Mouse (Mus musculus) cerebellum, adult 2 months (tissue): ENCODE results near the gene Zfp956.

Experiments used
- CTCF ChIP-seq: fragments of 200-500 bp; IDR thresholded peaks from 2 replicates; pipeline ENCODE4 v1.5.1; 2011; ENCODE audit warnings: low read depth, mild to moderate bottlenecking, control low read depth, low read length, moderate library complexity, borderline replicate concordance; ENCODE audit not compliant: insufficient read depth
- POLR2A ChIP-seq: fragments of 200-500 bp; IDR thresholded peaks from 2 replicates; pipeline ENCODE4 v1.6.1; 2011; ENCODE audit warnings: low read length, control low read depth, borderline replicate concordance; ENCODE audit not compliant: insufficient read depth

DNA sequence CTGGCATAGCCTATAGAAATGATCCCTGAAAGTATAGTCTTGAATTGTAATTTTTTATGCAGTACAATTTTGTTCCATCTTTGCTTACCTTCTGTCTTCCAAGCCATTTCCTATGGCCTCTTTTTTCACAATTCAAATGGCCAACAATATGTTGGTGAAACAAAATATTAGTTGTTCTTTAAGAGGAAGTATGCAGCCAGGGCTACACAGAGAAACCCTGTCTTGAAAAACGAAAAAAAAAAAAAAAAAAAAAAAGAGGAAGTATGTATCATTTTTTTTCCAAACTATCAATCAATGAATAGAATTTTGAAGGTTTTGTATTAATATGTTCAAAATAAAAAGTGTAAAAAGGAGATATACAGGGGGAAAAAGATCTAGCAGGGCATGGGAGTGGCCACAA is 41.5 kb upstream of the Zfp956 start:
- no peak for TF ChIP-seq CTCF
- no peak for TF ChIP-seq POLR2A
